Mouse (Mus musculus) cerebellum, adult 8-10 months (tissue): ENCODE measurements around the gene Axin2.

Source experiments
- DNase-seq: peaks from one replicate; pipeline ENCODE4 v3.0.0; 2022

Gene Axin2

GRCm38 (mm10) chr11:108981012-108981411, 60.9 kb downstream of the Axin2 start:
- no peak for DNase-seq

GRCm38 (mm10) chr11:108983409-108984064, 63.4 kb downstream of the Axin2 start:
- DNase-seq, result no peak

GRCm38 (mm10) chr11:108984711-108985419, 64.7 kb downstream of the Axin2 start:
- no peak for DNase-seq

GRCm38 (mm10) chr11:108985836-108986235, 65.7 kb downstream of the Axin2 start:
- DNase-seq, result no peak

- DNase-seq, result no peak
Measured at GRCm38 (mm10) chr11:108987226-108987625, 67.1 kb downstream of the Axin2 start.

- no peak for DNase-seq
Measured at GRCm38 (mm10) chr11:108987705-108988104, 67.6 kb downstream of the Axin2 start.

- no peak for DNase-seq
Measured at GRCm38 (mm10) chr11:108988258-108988657, 68.1 kb downstream of the Axin2 start.

GRCm38 (mm10) chr11:108989940-108990339, 69.8 kb downstream of the Axin2 start:
- DNase-seq, result no peak

- no peak for DNase-seq
Measured at GRCm38 (mm10) chr11:108993414-108993813, 73.3 kb downstream of the Axin2 start.

- DNase-seq, result no peak
Measured at GRCm38 (mm10) chr11:108995196-108995989, 75.2 kb downstream of the Axin2 start.

- no peak for DNase-seq
Measured at GRCm38 (mm10) chr11:108995990-108996533, 75.9 kb downstream of the Axin2 start.

- DNase-seq, result no peak
Measured at GRCm38 (mm10) chr11:108997816-108998215, 77.7 kb downstream of the Axin2 start.
